Mouse (Mus musculus): ENCODE measurements around the gene Dtx3.

Dtx3 gene

GRCm38 (mm10) chr10:127185101-127185500 lies 10.4 kb downstream of the Dtx3 start:
- no peak for DNase-seq

- DNase-seq, result no peak
Measured at GRCm38 (mm10) chr10:127183759-127184158, 11.8 kb downstream of the Dtx3 start.

GRCm38 (mm10) chr10:127182624-127183023 lies 12.9 kb downstream of the Dtx3 start:
- DNase-seq, result no peak

GRCm38 (mm10) chr10:127181566-127181965 lies 14.0 kb downstream of the Dtx3 start:
- DNase-seq, result no peak

- no peak for DNase-seq
Measured at GRCm38 (mm10) chr10:127180695-127181047, 14.9 kb downstream of the Dtx3 start.

- DNase-seq, result no peak
Measured at GRCm38 (mm10) chr10:127179871-127180694, 15.4 kb downstream of the Dtx3 start, which contains the start of gene Slc26a10. Slc26a10 (minus strand) TSS chr10:127180645.

GRCm38 (mm10) chr10:127178286-127179027 lies 17.1 kb downstream of the Dtx3 start:
- no peak for DNase-seq

GRCm38 (mm10) chr10:127177719-127178118 lies 17.8 kb downstream of the Dtx3 start:
- peak; percentile 81 to 85 for DNase-seq

GRCm38 (mm10) chr10:127177235-127177634 lies 18.3 kb downstream of the Dtx3 start:
- no peak for DNase-seq

GRCm38 (mm10) chr10:127176756-127177155 lies 18.8 kb downstream of the Dtx3 start:
- no peak for DNase-seq

- no peak for DNase-seq
Measured at GRCm38 (mm10) chr10:127176228-127176627, 19.3 kb downstream of the Dtx3 start.

GRCm38 (mm10) chr10:127174170-127174569 lies 21.4 kb downstream of the Dtx3 start:
- no peak for DNase-seq

GRCm38 (mm10) chr10:127173148-127174065 lies 22.1 kb downstream of the Dtx3 start:
- DNase-seq, result no peak

GRCm38 (mm10) chr10:127171631-127172200 lies 23.8 kb downstream of the Dtx3 start:
- DNase-seq, result no peak

GRCm38 (mm10) chr10:127170837-127171272 lies 24.7 kb downstream of the Dtx3 start:
- peak in 1 of 2 experiments; percentile 50 for DNase-seq

GRCm38 (mm10) chr10:127170002-127170401 lies 25.5 kb downstream of the Dtx3 start:
- DNase-seq, result no peak

- DNase-seq, result no peak
Measured at GRCm38 (mm10) chr10:127167614-127168192, 27.8 kb downstream of the Dtx3 start.

- DNase-seq, result no peak
Measured at GRCm38 (mm10) chr10:127166771-127167613, 28.5 kb downstream of the Dtx3 start.

GRCm38 (mm10) chr10:127166404-127166715 lies 29.2 kb downstream of the Dtx3 start:
- no peak for DNase-seq

- DNase-seq, result peak; percentile 60 to 70
Measured at GRCm38 (mm10) chr10:127165654-127166403, 29.7 kb downstream of the Dtx3 start.

GRCm38 (mm10) chr10:127165354-127165653 lies 30.2 kb downstream of the Dtx3 start:
- DNase-seq, result no peak

All from cerebellum, postnatal 36 days (tissue).